Mouse (Mus musculus): Measurements from ENCODE around the gene Tctex1d1.

DNA sequence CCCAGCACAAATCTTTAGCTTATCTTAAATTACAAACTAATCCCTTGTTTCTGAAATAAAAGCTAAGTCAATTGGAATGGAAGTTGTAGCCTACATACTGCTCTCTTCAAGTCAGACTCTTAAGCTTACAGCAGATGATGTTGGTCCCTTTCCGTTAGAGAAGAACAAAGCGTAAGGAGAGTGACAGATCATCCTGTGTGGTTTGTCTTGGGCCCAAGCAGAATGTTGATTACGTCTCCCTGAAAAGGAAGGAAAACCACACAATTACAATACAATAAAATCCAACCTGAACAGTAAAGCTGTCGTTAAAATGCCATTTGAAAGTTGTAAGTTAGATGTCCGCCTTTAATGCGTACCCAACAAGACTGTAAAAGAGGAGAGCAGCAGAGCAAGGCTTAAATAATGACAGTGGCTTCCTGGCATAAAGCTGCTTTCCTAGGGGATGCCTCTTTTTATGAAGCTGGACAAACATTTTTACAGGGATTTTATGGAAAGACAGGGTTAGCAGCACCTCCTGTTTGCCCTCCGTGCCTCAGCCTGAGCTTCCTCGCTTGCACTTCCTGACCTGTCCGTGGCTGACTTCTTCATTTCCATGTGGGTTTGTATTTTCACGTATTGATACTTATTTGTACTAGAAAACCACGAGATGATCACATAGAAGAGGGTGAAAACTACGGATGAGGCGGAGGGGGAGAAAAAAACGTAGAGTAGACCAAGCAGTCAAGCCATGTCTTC, 60.9 kb downstream of the Tctex1d1 start:
- TF ChIP-seq CTCF (IDR thresholded peaks at IDR 0.05; ENCODE audit: borderline replicate concordance, extremely low read depth, insufficient read depth, insufficient read length) (no peak), POLR2A (IDR thresholded peaks at IDR 0.05; ENCODE audit: borderline replicate concordance, extremely low read depth, insufficient read depth, insufficient read length, poor library complexity, severe bottlenecking) (no peak)
